In genomic region chr15:25940397-25941377, GRCm38 (mm10) we compare ENCODE assay signal across 9 mouse cellular contexts. TPM values are rescaled to one million over a fixed set of nuclear protein-coding genes. Genes with fewer than 3 reads are reported as not detected.
A peak's percentile ranks its signal among the peaks of the same experiment; 100 is the strongest.
DNase-seq lines count a peak whose midpoint lies in the region; ATAC-seq and TF ChIP-seq lines count a peak whose summit lies in the region.
"Had no signal": no experiment of that assay in that cellular context is flagged by ENCODE, and none has a peak within 500 bp of the region (broad histone marks: within the 10 kb centered on the region; RNA-seq: fewer than 3 reads in every experiment).

No protein-coding gene starts in this region.

- WGBS in limb, embryonic 14.5 days: 36% methylated on average over 24 of the region's 24 CpGs
- WGBS in stomach, embryonic 15.5 days: 30% methylated on average over 24 of the region's 24 CpGs

- no peaks in the 10 kb centered on the region for H3K36me3 ChIP-seq in limb, embryonic 14.5 days (ENCODE audit: control insufficient read depth, insufficient read depth, low read length)
- no peaks in the 10 kb centered on the region for H3K36me3 ChIP-seq in stomach, embryonic 15.5 days
- H3K36me3 ChIP-seq: G1E had no signal

- H3K4me3 ChIP-seq in limb, embryonic 14.5 days (replicated peaks; ENCODE audit: low read length): no peak overlapping the region
- peak overlapping the region; percentile 34 for H3K4me3 ChIP-seq in stomach, embryonic 15.5 days (replicated peaks)

- H3K9me3 ChIP-seq in limb, embryonic 14.5 days (ENCODE audit: control insufficient read depth, low read length): no peaks in the 10 kb centered on the region
- no peaks in the 10 kb centered on the region for H3K9me3 ChIP-seq in stomach, embryonic 15.5 days
- H3K9me3 ChIP-seq: G1E had no signal

- no peak overlapping the region for H3K27ac ChIP-seq in limb, embryonic 14.5 days (replicated peaks; ENCODE audit: low read depth, low read length)
- peak overlapping the region; percentile 68 for H3K27ac ChIP-seq in stomach, embryonic 15.5 days

- H3K4me1 ChIP-seq in limb, embryonic 14.5 days (ENCODE audit: control insufficient read depth, insufficient read depth, low read length): no peaks in the 10 kb centered on the region
- H3K4me1 ChIP-seq in stomach, embryonic 15.5 days: peaks cover 2% of the 10 kb centered on the region; the same call in 1 of the 2 replicates

- no peak for TF ChIP-seq POLR2A in limb, embryonic 14.5 days (IDR thresholded peaks at IDR 0.05; ENCODE audit: borderline replicate concordance, extremely low read depth, insufficient read depth, insufficient read length)

- intact Hi-C loops in heart, postnatal 10 days (cut with DNase I): loop anchor here (5.0 kb wide), 1 partner anchor 38 kb away; no protein-coding TSS in a partner anchor

- H3K27me3 ChIP-seq in limb, embryonic 14.5 days (ENCODE audit: control insufficient read depth, insufficient read depth, low read length): no peaks in the 10 kb centered on the region
- no peaks in the 10 kb centered on the region for H3K27me3 ChIP-seq in stomach, embryonic 15.5 days (replicated peaks)

- no peak overlapping the region for H3K9ac ChIP-seq in limb, embryonic 14.5 days (ENCODE audit: low read depth, low read length, severe bottlenecking)
- H3K9ac ChIP-seq in stomach, embryonic 15.5 days: no peak overlapping the region

- peak overlapping the region; percentile 27 for H3K4me2 ChIP-seq in limb, embryonic 14.5 days (replicated peaks; ENCODE audit: low read depth, low read length, severe bottlenecking)
- H3K4me2 ChIP-seq in stomach, embryonic 15.5 days: peak overlapping the region; percentile 52

- no peak for ATAC-seq in limb, embryonic 14.5 days (ENCODE audit: low FRiP score, low read depth)
- peak; percentile 85 for ATAC-seq in stomach, embryonic 15.5 days (ENCODE audit: insufficient read depth, low FRiP score, low read depth)

- DNase-seq in heart, adult 11 months: peak; percentile 98
- DNase-seq in heart, adult 8-10 months (ENCODE audit: low spot score): no peak
- peak; percentile 39 for DNase-seq in embryo, embryonic 10 days (ENCODE audit: low spot score)
- DNase-seq in heart, postnatal 10 days: peak; percentile 75 to 80
- no peak for DNase-seq in limb, embryonic 14.5 days (ENCODE audit: low spot score)
- no peak for DNase-seq in adipocyte (ENCODE audit: low spot score)
- DNase-seq in layer of hippocampus, postnatal 14 days (ENCODE audit: low spot score in 2 of 2): no peak

RNA-seq across cellular contexts. Expression of gene Zfp622, which starts 43.5 kb away (rescaled TPM):
- total RNA-seq in heart, adult 8-10 months (2022): 10 to 100 TPM; 20.4 to 26.6 (median 24.4) TPM
- 10 to 100 TPM; 22.1 to 26.8 TPM for total RNA-seq in heart, postnatal 10 days (2021)
- 22.7 and 27.8 TPM in 2 replicates for polyA plus RNA-seq in limb, embryonic 14.5 days (2012; rRNA removed)
- polyA plus RNA-seq in limb, embryonic 14.5 days (2014; fragmentation: Nextera tagmentation; extraction: Ambion mirVana): 34.5 and 35.1 TPM in 2 replicates
- 31.6 and 36.0 TPM in 2 replicates for polyA plus RNA-seq in stomach, embryonic 15.5 days (2015; fragmentation: Nextera tagmentation; extraction: Ambion mirVana)
- total RNA-seq in layer of hippocampus, postnatal 14 days (2021): 10 to 100 TPM; 31.0 to 36.8 TPM

Comparison
In these comparisons a context has a peak if more than half of its experiments do, and no peak if none do; other contexts are left out.
1. DNase-seq: peak in heart, adult 11 months (single experiment), embryo, embryonic 10 days (single experiment) and heart, postnatal 10 days (2 of 2); none in heart, adult 8-10 months (single experiment), limb, embryonic 14.5 days (single experiment), adipocyte (single experiment) and layer of hippocampus, postnatal 14 days (0 of 2).